25 mouse cellular contexts compared by ENCODE assay signal in the genomic region with DNA sequence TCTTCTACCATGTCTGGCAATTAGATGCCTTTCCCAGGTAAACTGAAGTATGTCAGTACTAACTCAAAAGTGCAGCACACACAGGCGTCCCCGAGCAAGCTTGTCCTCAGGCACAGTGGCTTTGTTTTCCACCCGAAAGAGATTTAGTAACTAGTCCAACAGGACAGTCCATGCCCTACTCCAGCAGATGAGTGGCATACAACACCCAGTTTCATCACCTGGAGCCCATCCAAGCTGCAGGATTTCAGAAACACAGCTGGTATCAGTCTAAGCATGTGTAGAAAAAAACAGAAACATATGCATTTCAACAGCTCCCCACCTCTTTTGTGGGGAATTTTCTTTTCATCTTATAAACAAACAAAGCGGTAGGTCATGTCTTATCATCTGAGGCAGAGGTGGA. TPM values are rescaled to one million over a fixed set of nuclear protein-coding genes. Genes with fewer than 3 reads are reported as not detected.
DNase-seq lines count a peak whose midpoint lies in the region; ATAC-seq lines count a peak whose summit lies in the region.
"Had no signal": no experiment of that assay in that cellular context is flagged by ENCODE, and none has a peak within 500 bp of the region (broad histone marks: within the 10 kb centered on the region; RNA-seq: fewer than 3 reads in every experiment).

No protein-coding gene starts in this region.

- H3K27ac ChIP-seq in heart, embryonic 13.5 days (replicated peaks) = peak overlapping the region; percentile 14; the same call in 1 of the 2 replicates
- no peak overlapping the region for H3K27ac ChIP-seq in heart, embryonic 11.5 days (ENCODE audit: low read depth, low read length)
- H3K27ac ChIP-seq: forebrain, embryonic 15.5 days; heart, adult 2 months; hindbrain, embryonic 10.5 days; intestine, embryonic 15.5 days; liver, embryonic 13.5 days had no signal

- no peak for ATAC-seq in heart, embryonic 13.5 days (ENCODE audit: extremely low read depth, insufficient number of reproducible peaks, low FRiP score, low TSS enrichment)
- ATAC-seq in heart, embryonic 11.5 days (replicated peaks; ENCODE audit: insufficient number of reproducible peaks, low FRiP score, low TSS enrichment) = no peak
- no peak for ATAC-seq in activated CD4-positive, CD25-positive, alpha-beta regulatory T cell, adult 4 months
- ATAC-seq: CD4-positive, CD25-positive, alpha-beta regulatory T cell, adult 4 months; forebrain, embryonic 15.5 days; hindbrain, embryonic 16.5 days; intestine, embryonic 15.5 days had no signal

- WGBS in heart, embryonic 13.5 days = 60% methylated on average over 4 of the region's 4 CpGs
- WGBS in heart, embryonic 11.5 days (ENCODE audit: insufficient replicate concordance) = 73% methylated on average over 4 of the region's 4 CpGs

- H3K9ac ChIP-seq in heart, embryonic 13.5 days = no peak overlapping the region
- H3K9ac ChIP-seq in heart, embryonic 11.5 days (ENCODE audit: low read depth, low read length) = no peak overlapping the region
- H3K9ac ChIP-seq: embryonic facial prominence, embryonic 13.5 days; forebrain, embryonic 15.5 days; intestine, embryonic 15.5 days; liver, embryonic 13.5 days had no signal

- DNase-seq in adrenal gland, postnatal 10 days = peak; percentile 45
- DNase-seq in adrenal gland, adult (ENCODE audit: inconsistent age in 2 of 2, low spot score in 1 of 2) = no peak
- peak; percentile 16 for DNase-seq in lung, postnatal 14 days
- no peak for DNase-seq in lung, postnatal 4 days
- no peak for DNase-seq in left cerebral cortex, adult 8-10 months (ENCODE audit: low spot score in 2 of 2)
- DNase-seq: cerebellum, adult 2 months; cerebellum, postnatal 25 days; gastrocnemius, postnatal 14 days; heart, adult 2 months; heart, postnatal 10 days; kidney, adult 8-10 months; kidney, postnatal 10 days; liver, embryonic 13.5 days; midbrain, embryonic 14.5 days; right cerebral cortex, postnatal 14 days; spleen, adult 18-20 months had no signal

- peaks cover 75% of the 10 kb centered on the region for H3K36me3 ChIP-seq in heart, embryonic 13.5 days
- peaks cover 15% of the 10 kb centered on the region for H3K36me3 ChIP-seq in heart, embryonic 11.5 days (ENCODE audit: control insufficient read depth, insufficient read depth, low read length)
- H3K36me3 ChIP-seq: forebrain, embryonic 15.5 days; liver, embryonic 13.5 days had no signal

- no peaks in the 10 kb centered on the region for H3K9me3 ChIP-seq in heart, embryonic 13.5 days
- H3K9me3 ChIP-seq in heart, embryonic 11.5 days (replicated peaks; ENCODE audit: control insufficient read depth, low read length) = no peaks in the 10 kb centered on the region
- H3K9me3 ChIP-seq: embryonic facial prominence, embryonic 13.5 days; forebrain, embryonic 15.5 days; hindbrain, embryonic 10.5 days; intestine, embryonic 15.5 days; liver, embryonic 13.5 days had no signal

- H3K4me3 ChIP-seq in heart, embryonic 13.5 days = no peak overlapping the region
- no peak overlapping the region for H3K4me3 ChIP-seq in heart, embryonic 11.5 days (ENCODE audit: low read depth, low read length)
- H3K4me3 ChIP-seq: embryonic facial prominence, embryonic 13.5 days; forebrain, embryonic 15.5 days; heart, adult 2 months; hindbrain, embryonic 10.5 days; intestine, embryonic 15.5 days; liver, embryonic 13.5 days had no signal

- no peak overlapping the region for H3K4me2 ChIP-seq in heart, embryonic 13.5 days
- H3K4me2 ChIP-seq in heart, embryonic 11.5 days = no peak overlapping the region
- H3K4me2 ChIP-seq: embryonic facial prominence, embryonic 13.5 days; forebrain, embryonic 15.5 days; intestine, embryonic 15.5 days; liver, embryonic 13.5 days had no signal

- H3K4me1 ChIP-seq in heart, embryonic 13.5 days = peaks cover 62% of the 10 kb centered on the region
- H3K4me1 ChIP-seq in heart, embryonic 11.5 days (ENCODE audit: control insufficient read depth, insufficient read depth, low read length) = peaks cover 33% of the 10 kb centered on the region
- H3K4me1 ChIP-seq: forebrain, embryonic 15.5 days; hindbrain, embryonic 10.5 days; intestine, embryonic 15.5 days; liver, embryonic 13.5 days had no signal

- no peaks in the 10 kb centered on the region for H3K27me3 ChIP-seq in heart, embryonic 13.5 days (replicated peaks)
- no peaks in the 10 kb centered on the region for H3K27me3 ChIP-seq in heart, embryonic 11.5 days (ENCODE audit: control insufficient read depth, insufficient read depth, low read length)
- H3K27me3 ChIP-seq: embryonic facial prominence, embryonic 13.5 days; forebrain, embryonic 15.5 days; intestine, embryonic 15.5 days; liver, embryonic 13.5 days had no signal

RNA-seq across cellular contexts. Expression of a gene that starts 13.5 kb away (rescaled TPM):
- 10 to 100 TPM; 64.3 to 69.4 TPM for total RNA-seq in adrenal gland, postnatal 10 days (2021)
- polyA plus RNA-seq in heart, embryonic 13.5 days (2015; fragmentation: Nextera tagmentation; extraction: Ambion mirVana) = 24.2 and 24.5 TPM in 2 replicates
- 25.3 and 27.1 TPM in 2 replicates for polyA plus RNA-seq in heart, embryonic 11.5 days (2014; fragmentation: Nextera tagmentation; extraction: Ambion mirVana)
- polyA plus RNA-seq in activated CD4-positive, CD25-positive, alpha-beta regulatory T cell, adult 4 months (2017; shearing (Covaris generic)) = not detected
- total RNA-seq in left cerebral cortex, adult 8-10 months (2022) = 10 to 100 TPM; 16.7 to 18.7 (median 18.4) TPM
- polyA plus RNA-seq: CD4-positive, CD25-positive, alpha-beta regulatory T cell, adult 4 months had no signal

RNA-seq across cellular contexts. Expression of a gene that starts 51.7 kb away (rescaled TPM):
- 1 to 10 TPM; 4.8 to 7.1 TPM for total RNA-seq in adrenal gland, postnatal 10 days (2021)
- 5.8 and 6.7 TPM in 2 replicates for polyA plus RNA-seq in heart, embryonic 13.5 days (2015; fragmentation: Nextera tagmentation; extraction: Ambion mirVana)
- polyA plus RNA-seq in heart, embryonic 11.5 days (2014; fragmentation: Nextera tagmentation; extraction: Ambion mirVana) = 9.1 and 9.4 TPM in 2 replicates
- under 1 TPM; 0.41 to 0.98 TPM for polyA plus RNA-seq in activated CD4-positive, CD25-positive, alpha-beta regulatory T cell, adult 4 months (2017; shearing (Covaris generic))
- 10 to 100 TPM in 1 of 4 experiments, 1 to 10 TPM in 3; 7.8 to 10.2 (median 8.1) TPM for total RNA-seq in left cerebral cortex, adult 8-10 months (2022)

Comparison
In these comparisons a context has a peak if more than half of its experiments do, and no peak if none do; other contexts are left out.
1. DNase-seq: peak in adrenal gland, postnatal 10 days (single experiment) and lung, postnatal 14 days (single experiment); none in adrenal gland, adult (0 of 2), lung, postnatal 4 days (0 of 2) and left cerebral cortex, adult 8-10 months (0 of 2).
2. RNA of a gene that starts 13.5 kb away (polyA plus RNA-seq): 25.3 to 27.1 TPM in heart, embryonic 11.5 days and 24.2 to 24.5 TPM in heart, embryonic 13.5 days; not detected in activated CD4-positive, CD25-positive, alpha-beta regulatory T cell, adult 4 months; every median in the first group is over 10 times any median in the second.